Mouse (Mus musculus): ENCODE measurements around the gene Slc30a7. TPM values are rescaled to one million over a fixed set of nuclear protein-coding genes. Genes with fewer than 3 reads are reported as not detected.
A peak's percentile ranks its signal among the peaks of the same experiment; 100 is the strongest.

Slc30a7 gene
- polyA plus RNA-seq, 1 experiment from 2014 or later, result 36.9 TPM

DNA sequence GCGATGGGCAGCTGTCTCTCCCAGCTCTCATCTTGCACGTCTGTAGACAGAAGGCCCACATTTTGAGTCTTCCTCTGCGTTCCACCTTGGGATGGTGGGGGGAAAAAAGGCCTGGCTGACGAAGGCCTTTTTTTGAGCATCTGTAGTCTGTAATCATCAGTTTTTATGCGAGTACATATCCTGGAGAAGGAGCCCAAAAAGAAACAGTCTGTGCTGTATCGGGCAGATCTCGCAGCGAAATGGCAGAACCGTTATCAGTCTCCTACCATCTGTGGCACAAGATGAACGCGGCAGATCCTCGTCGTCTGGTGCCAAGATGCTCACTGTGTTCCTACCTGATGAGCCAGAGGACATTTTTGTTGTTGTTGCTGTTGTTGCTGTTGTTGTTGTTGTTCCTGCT, 8.9 kb upstream of the Slc30a7 start:
- ATAC-seq, result no peak
- Histone ChIP-seq H3K27ac (ENCODE audit: low read depth, low read length) (no peak overlapping the region), H3K4me1 (replicated peaks; ENCODE audit: control insufficient read depth, insufficient read depth, low read length) (no peaks in the 10 kb centered on the region), H3K9me3 (ENCODE audit: control insufficient read depth) (no peaks in the 10 kb centered on the region), H3K9ac (ENCODE audit: low read depth, low read length) (no peak overlapping the region), H3K4me2 (replicated peaks; ENCODE audit: low read depth) (no peak overlapping the region), H3K36me3 (ENCODE audit: control insufficient read depth, insufficient read depth) (no peaks in the 10 kb centered on the region), H3K4me3 (ENCODE audit: low read depth, low read length) (no peak overlapping the region), H3K27me3 (replicated peaks; ENCODE audit: control insufficient read depth, insufficient read depth, low read length) (no peaks in the 10 kb centered on the region)
- no peak for TF ChIP-seq CTCF (IDR thresholded peaks at IDR 0.05; ENCODE audit: low read depth)
- WGBS, result 95% methylated on average over 13 of the region's 13 CpGs

DNA sequence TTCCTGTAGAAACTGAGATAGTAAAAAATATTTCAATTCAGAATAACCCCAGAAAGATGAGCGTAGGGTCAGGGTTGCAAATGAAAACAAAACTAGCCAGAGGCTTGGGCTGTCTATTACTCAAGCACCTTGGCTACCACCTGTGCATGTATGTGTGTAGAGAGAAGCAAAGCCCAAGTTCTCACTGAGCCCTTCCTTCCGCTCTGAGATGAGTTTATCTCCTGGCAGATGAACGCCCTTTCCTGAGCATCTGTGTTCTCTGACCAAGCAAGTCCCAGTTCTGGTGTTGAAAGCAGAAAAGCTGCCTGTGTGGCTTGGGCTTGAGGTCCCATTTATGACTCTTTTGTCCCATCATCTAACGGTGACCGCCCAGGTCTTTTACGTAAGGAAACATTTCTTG, 7.7 kb upstream of the Slc30a7 start:
- Histone ChIP-seq H3K27ac (ENCODE audit: low read depth, low read length) (no peak overlapping the region), H3K4me2 (replicated peaks; ENCODE audit: low read depth) (no peak overlapping the region), H3K9ac (ENCODE audit: low read depth, low read length) (no peak overlapping the region), H3K9me3 (ENCODE audit: control insufficient read depth) (no peaks in the 10 kb centered on the region), H3K36me3 (ENCODE audit: control insufficient read depth, insufficient read depth) (no peaks in the 10 kb centered on the region), H3K4me1 (replicated peaks; ENCODE audit: control insufficient read depth, insufficient read depth, low read length) (no peaks in the 10 kb centered on the region), H3K27me3 (replicated peaks; ENCODE audit: control insufficient read depth, insufficient read depth, low read length) (no peaks in the 10 kb centered on the region), H3K4me3 (ENCODE audit: low read depth, low read length) (no peak overlapping the region)
- no peak for ATAC-seq
- no peak for TF ChIP-seq CTCF (IDR thresholded peaks at IDR 0.05; ENCODE audit: low read depth)
- 94% methylated on average over 6 of the region's 6 CpGs for WGBS

DNA sequence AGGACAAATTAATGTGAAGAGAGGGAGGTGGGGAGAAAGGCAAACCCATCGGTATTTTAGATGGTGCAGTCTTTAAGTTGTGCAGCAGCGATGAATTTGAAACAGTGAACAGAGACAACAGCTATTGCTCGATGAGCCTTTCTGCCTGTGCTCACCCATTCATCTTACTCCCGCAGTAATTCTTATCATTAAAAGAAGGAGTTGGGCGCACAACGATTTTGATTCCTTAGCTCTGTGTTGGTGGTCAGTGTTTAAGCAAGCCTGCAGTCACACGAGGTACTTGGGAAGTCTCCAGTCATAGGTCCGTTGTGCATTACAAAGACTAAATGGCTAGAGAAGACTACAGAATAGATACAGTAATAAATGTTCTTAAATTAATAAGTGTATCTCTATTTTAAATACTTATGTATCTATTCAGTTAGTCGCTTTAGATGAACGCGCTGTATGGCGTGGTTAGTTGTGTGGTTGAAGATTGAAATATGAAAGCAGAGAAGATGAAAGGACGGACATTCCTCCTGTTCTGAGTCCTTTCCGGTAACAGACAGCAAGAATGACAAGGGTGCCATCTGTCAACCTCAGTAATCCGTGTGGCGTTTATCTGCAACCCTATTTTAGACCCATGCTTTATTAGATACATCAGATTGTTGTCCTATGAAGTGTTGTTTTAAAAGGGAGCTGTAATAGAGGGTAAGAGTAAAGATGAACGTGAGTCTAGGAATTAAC, 2.6 kb upstream of the Slc30a7 start:
- no peak overlapping the region for H3K9ac ChIP-seq (ENCODE audit: low read depth, low read length)
- 89% methylated on average over 17 of the region's 17 CpGs for WGBS
- no peak overlapping the region for H3K4me3 ChIP-seq (ENCODE audit: low read depth, low read length)
- no peaks in the 10 kb centered on the region; the same call in 1 of the 2 replicates for H3K36me3 ChIP-seq (ENCODE audit: control insufficient read depth, insufficient read depth)
- no peak overlapping the region for H3K4me2 ChIP-seq (replicated peaks; ENCODE audit: low read depth)
- H3K27ac ChIP-seq (ENCODE audit: low read depth, low read length), result no peak overlapping the region
- no peak for ATAC-seq
- no peak for TF ChIP-seq CTCF (IDR thresholded peaks at IDR 0.05; ENCODE audit: low read depth)
- no peaks in the 10 kb centered on the region for H3K4me1 ChIP-seq (replicated peaks; ENCODE audit: control insufficient read depth, insufficient read depth, low read length)
- no peaks in the 10 kb centered on the region for H3K9me3 ChIP-seq (ENCODE audit: control insufficient read depth)
- no peaks in the 10 kb centered on the region for H3K27me3 ChIP-seq (replicated peaks; ENCODE audit: control insufficient read depth, insufficient read depth, low read length)

DNA sequence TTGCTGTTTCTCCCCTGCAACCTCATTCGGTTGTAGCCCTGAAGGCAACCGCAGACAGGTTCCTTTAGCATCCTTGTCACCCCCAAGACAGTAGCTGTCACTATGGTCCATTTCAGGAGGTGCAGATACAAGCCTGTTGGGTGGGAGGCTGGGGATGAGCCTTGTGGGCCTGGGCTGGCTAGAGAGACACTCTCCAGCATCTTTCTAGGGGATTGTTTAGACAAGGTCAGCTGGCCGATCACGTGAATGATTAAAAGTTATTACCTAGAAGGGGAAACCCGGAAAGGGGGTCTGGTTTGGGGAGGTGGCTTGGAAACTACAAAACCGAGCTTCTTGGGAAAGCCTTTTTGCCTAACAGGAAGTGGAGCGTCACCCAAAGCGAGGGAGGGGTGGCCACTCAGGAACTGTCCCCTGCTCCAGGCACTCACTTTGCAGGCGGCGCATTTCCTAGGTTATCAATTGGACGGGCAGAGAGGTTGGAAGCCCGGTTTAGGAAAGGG, 785 bp upstream of the Slc30a7 start:
- peak overlapping the region; percentile 90 for H3K27ac ChIP-seq (ENCODE audit: low read depth, low read length)

DNA sequence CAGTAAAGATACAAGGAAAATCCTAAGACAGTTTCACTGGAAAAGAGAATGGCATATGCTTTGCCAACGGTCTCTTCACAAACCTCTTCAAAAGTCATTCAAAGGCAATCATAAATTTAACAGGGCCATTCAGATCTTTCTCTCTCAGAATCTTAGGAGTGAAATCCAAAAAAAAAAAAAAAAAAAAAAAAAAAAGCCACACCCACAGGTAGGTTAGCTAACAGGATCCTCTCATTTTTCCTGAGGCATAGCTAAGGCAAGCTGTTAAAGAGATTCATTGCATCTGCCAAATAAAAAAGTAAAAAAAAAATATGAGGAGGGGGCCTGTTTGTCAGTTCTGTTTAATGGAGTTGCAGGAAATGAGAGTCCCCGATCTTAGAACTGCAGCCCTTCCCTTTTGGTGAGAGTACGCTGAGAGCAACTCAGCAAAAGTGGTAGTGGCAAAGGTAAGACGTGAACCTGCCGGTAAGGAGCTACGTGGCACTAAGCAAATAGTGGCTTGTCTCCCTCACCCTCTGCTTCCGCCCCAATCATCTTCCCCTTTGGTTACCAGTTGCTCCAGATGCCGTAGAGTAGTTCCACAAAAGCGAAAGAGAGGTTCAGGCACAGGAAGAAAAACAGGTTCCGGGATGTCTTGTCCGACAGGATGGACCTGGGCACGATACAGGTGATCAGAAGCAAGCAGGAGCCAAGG, 775 bp downstream of the Slc30a7 start:
- Histone ChIP-seq H3K27me3 (replicated peaks; ENCODE audit: control insufficient read depth, insufficient read depth, low read length) (no peaks in the 10 kb centered on the region), H3K9me3 (ENCODE audit: control insufficient read depth) (no peaks in the 10 kb centered on the region), H3K27ac (ENCODE audit: low read depth, low read length) (peak overlapping the region; percentile 90), H3K36me3 (ENCODE audit: control insufficient read depth, insufficient read depth) (no peaks in the 10 kb centered on the region; the same call in 1 of the 2 replicates), H3K4me1 (replicated peaks; ENCODE audit: control insufficient read depth, insufficient read depth, low read length) (no peaks in the 10 kb centered on the region), H3K4me3 (ENCODE audit: low read depth, low read length) (peak overlapping the region; percentile 94), H3K9ac (ENCODE audit: low read depth, low read length) (peak overlapping the region; percentile 87), H3K4me2 (replicated peaks; ENCODE audit: low read depth) (peak overlapping the region; percentile 92)
- WGBS, result 3% methylated on average over 12 of the region's 12 CpGs
- ATAC-seq, result peak; percentile 58
- no peak for TF ChIP-seq CTCF (IDR thresholded peaks at IDR 0.05; ENCODE audit: low read depth)

More for the DNA sequence above, 785 bp upstream of the Slc30a7 start:
- Histone ChIP-seq H3K27me3 (replicated peaks; ENCODE audit: control insufficient read depth, insufficient read depth, low read length) (no peaks in the 10 kb centered on the region), H3K4me3 (ENCODE audit: low read depth, low read length) (peak overlapping the region; percentile 94), H3K4me1 (replicated peaks; ENCODE audit: control insufficient read depth, insufficient read depth, low read length) (no peaks in the 10 kb centered on the region), H3K4me2 (replicated peaks; ENCODE audit: low read depth) (peak overlapping the region; percentile 92), H3K36me3 (ENCODE audit: control insufficient read depth, insufficient read depth) (no peaks in the 10 kb centered on the region; the same call in 1 of the 2 replicates), H3K9ac (ENCODE audit: low read depth, low read length) (peak overlapping the region; percentile 87), H3K9me3 (ENCODE audit: control insufficient read depth) (no peaks in the 10 kb centered on the region)
- TF ChIP-seq CTCF (IDR thresholded peaks at IDR 0.05; ENCODE audit: low read depth), result no peak
- ATAC-seq, result peak; percentile 25
- WGBS, result under 1% methylated on average over 12 of the region's 12 CpGs

DNA sequence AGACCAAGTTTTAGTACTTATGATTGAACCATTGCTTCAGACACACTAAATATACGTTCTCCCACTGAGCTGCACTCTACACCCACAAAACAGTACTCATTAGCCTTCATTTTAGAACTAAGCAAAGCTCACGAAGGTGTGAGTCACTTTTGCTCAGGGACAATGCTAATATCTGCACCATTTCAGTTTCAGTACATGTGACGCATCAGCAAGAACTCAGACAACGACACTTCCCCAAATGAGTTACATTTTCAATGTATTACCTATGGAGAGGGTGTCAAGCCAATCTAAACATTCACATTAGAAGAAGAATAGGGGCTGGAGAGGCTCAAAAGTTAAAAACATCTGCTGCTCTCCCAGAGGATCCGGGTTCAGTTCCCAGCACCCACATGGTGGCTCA, 10.3 kb downstream of the Slc30a7 start:
- no peak overlapping the region for H3K9ac ChIP-seq (ENCODE audit: low read depth, low read length)
- no peaks in the 10 kb centered on the region for H3K4me1 ChIP-seq (replicated peaks; ENCODE audit: control insufficient read depth, insufficient read depth, low read length)
- WGBS, result 81% methylated on average over 5 of the region's 5 CpGs
- no peak for ATAC-seq
- H3K36me3 ChIP-seq (ENCODE audit: control insufficient read depth, insufficient read depth), result peaks cover 36% of the 10 kb centered on the region
- no peak for TF ChIP-seq CTCF (IDR thresholded peaks at IDR 0.05; ENCODE audit: low read depth)
- H3K4me3 ChIP-seq (ENCODE audit: low read depth, low read length), result no peak overlapping the region
- H3K27me3 ChIP-seq (replicated peaks; ENCODE audit: control insufficient read depth, insufficient read depth, low read length), result no peaks in the 10 kb centered on the region
- no peak overlapping the region for H3K27ac ChIP-seq (ENCODE audit: low read depth, low read length)
- no peaks in the 10 kb centered on the region for H3K9me3 ChIP-seq (ENCODE audit: control insufficient read depth)
- H3K4me2 ChIP-seq (replicated peaks; ENCODE audit: low read depth), result no peak overlapping the region

All from intestine, postnatal 0 days (tissue).